8 mouse cellular contexts compared by ENCODE assay signal in the genomic region with DNA sequence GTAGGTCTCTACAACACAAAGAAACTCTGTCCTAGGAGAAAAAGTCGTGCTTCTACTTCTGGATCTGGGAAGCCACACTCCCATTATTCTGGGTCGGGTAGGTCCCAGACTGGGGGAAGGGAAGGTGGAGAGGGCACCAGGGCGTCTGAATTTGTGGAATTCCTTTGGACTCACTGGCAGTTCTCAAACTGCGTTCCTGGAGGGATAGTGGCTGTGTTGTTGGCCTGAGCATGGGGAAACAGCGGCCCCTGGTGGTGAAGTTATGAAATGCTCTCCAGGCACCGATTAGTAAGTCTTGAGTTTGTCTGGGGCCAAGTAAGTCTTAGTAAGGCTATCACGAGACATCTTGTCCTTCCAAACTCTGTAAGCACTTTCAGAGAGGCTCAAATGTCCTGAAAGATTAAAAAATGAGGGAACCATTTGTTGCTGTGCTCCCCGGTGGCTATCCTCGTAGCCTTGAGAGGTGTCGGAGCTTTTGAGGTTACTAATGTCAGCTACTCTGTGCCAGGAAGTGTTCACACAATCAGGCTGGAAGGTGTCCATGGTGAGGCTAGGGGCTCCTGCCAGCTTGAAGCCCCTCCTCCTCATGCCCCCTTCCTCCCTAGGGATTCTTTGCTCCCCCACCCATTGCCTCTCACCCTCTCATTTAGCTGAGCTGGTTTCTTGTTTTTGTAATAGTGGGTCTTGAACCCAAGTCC. TPM values are rescaled to one million over a fixed set of nuclear protein-coding genes. Genes with fewer than 3 reads are reported as not detected.
DNase-seq lines count a peak whose midpoint lies in the region; ATAC-seq and TF ChIP-seq lines count a peak whose summit lies in the region.

No protein-coding gene starts in this region.

- no peak for TF ChIP-seq POLR2A in kidney, adult 2 months (IDR thresholded peaks at IDR 0.05; ENCODE audit: low read depth, low read length)

- WGBS in embryonic facial prominence, embryonic 11.5 days: 13% methylated on average over 10 of the region's 10 CpGs
- 8% methylated on average over 10 of the region's 10 CpGs for WGBS in kidney, adult 2 months
- WGBS in limb, embryonic 12.5 days: 10% methylated on average over 10 of the region's 10 CpGs

- ATAC-seq in embryonic facial prominence, embryonic 11.5 days (replicated peaks; ENCODE audit: insufficient number of reproducible peaks, low FRiP score, low TSS enrichment, low read depth): peak; percentile 80
- peak; percentile 83; the same call in 1 of the 2 replicates for ATAC-seq in limb, embryonic 12.5 days (ENCODE audit: insufficient number of reproducible peaks, insufficient read depth, low FRiP score, low TSS enrichment, low read depth)

- no peaks in the 10 kb centered on the region for H3K27me3 ChIP-seq in embryonic facial prominence, embryonic 11.5 days (ENCODE audit: control insufficient read depth, insufficient read depth, low read length)
- no peaks in the 10 kb centered on the region for H3K27me3 ChIP-seq in kidney, adult 2 months (replicated peaks; ENCODE audit: control insufficient read depth, insufficient read depth, low read length)
- H3K27me3 ChIP-seq in limb, embryonic 12.5 days: no peaks in the 10 kb centered on the region

- H3K27ac ChIP-seq in embryonic facial prominence, embryonic 11.5 days (replicated peaks; ENCODE audit: low read depth, low read length): no peak overlapping the region
- no peak overlapping the region for H3K27ac ChIP-seq in kidney, adult 2 months (ENCODE audit: insufficient read depth, low read depth, low read length)
- H3K27ac ChIP-seq in limb, embryonic 12.5 days: no peak overlapping the region

- H3K9me3 ChIP-seq in embryonic facial prominence, embryonic 11.5 days (replicated peaks; ENCODE audit: control insufficient read depth, low read length): no peaks in the 10 kb centered on the region
- H3K9me3 ChIP-seq in limb, embryonic 12.5 days: no peaks in the 10 kb centered on the region; the same call in 1 of the 2 replicates

- H3K4me3 ChIP-seq in embryonic facial prominence, embryonic 11.5 days (ENCODE audit: low read depth, low read length): no peak overlapping the region
- no peak overlapping the region for H3K4me3 ChIP-seq in kidney, adult 2 months (ENCODE audit: insufficient read depth, low read depth, low read length)
- no peak overlapping the region for H3K4me3 ChIP-seq in limb, embryonic 12.5 days (replicated peaks)

- no peak overlapping the region for H3K9ac ChIP-seq in embryonic facial prominence, embryonic 11.5 days (replicated peaks; ENCODE audit: low read length)
- no peak overlapping the region for H3K9ac ChIP-seq in limb, embryonic 12.5 days (replicated peaks)

- no peaks in the 10 kb centered on the region for H3K36me3 ChIP-seq in embryonic facial prominence, embryonic 11.5 days (replicated peaks; ENCODE audit: control insufficient read depth, insufficient read depth, low read depth, low read length)
- H3K36me3 ChIP-seq in kidney, adult 2 months (ENCODE audit: control insufficient read depth, insufficient read depth, low read length): no peaks in the 10 kb centered on the region
- no peaks in the 10 kb centered on the region for H3K36me3 ChIP-seq in limb, embryonic 12.5 days

- H3K4me1 ChIP-seq in embryonic facial prominence, embryonic 11.5 days (ENCODE audit: control insufficient read depth, insufficient read depth, low read length): peaks cover under 1% of the 10 kb centered on the region; the same call in 1 of the 2 replicates
- peaks cover 11% of the 10 kb centered on the region for H3K4me1 ChIP-seq in kidney, adult 2 months (ENCODE audit: control insufficient read depth, insufficient read depth, low read length)
- H3K4me1 ChIP-seq in limb, embryonic 12.5 days (replicated peaks): peaks cover 17% of the 10 kb centered on the region

- peak; percentile 90 for TF ChIP-seq CTCF in kidney, adult 2 months (conservative IDR thresholded peaks at IDR 0.05; ENCODE audit: insufficient read depth, insufficient read length, low read depth, low read length)

- DNase-seq in 416B (ENCODE audit: low read depth): peak; percentile 69
- DNase-seq in adrenal gland, postnatal 25 days: peak; percentile 91
- DNase-seq in embryonic facial prominence, embryonic 11.5 days (ENCODE audit: low spot score): peak; percentile 94
- peak; percentile 98 for DNase-seq in heart, adult 11 months
- DNase-seq in kidney, adult 2 months: peak; percentile 94
- DNase-seq in monocyte, adult 2 months (ENCODE audit: low read depth in 1 of 2, low spot score in 2 of 2): peak; percentile 16 to 59
- DNase-seq in spleen, postnatal 10 days (ENCODE audit: low spot score in 2 of 2): peak; percentile 68 to 85

- H3K4me2 ChIP-seq in embryonic facial prominence, embryonic 11.5 days (ENCODE audit: low read depth, low read length): no peak overlapping the region
- H3K4me2 ChIP-seq in limb, embryonic 12.5 days: no peak overlapping the region

RNA-seq across cellular contexts. Expression of a gene that starts 50.2 kb away (rescaled TPM):
- total RNA-seq in adrenal gland, postnatal 25 days (2021): 55.2 and 57.1 TPM in 2 replicates
- 31.0 and 50.8 TPM in 2 replicates for polyA plus RNA-seq in embryonic facial prominence, embryonic 11.5 days (2014; fragmentation: Nextera tagmentation; extraction: Ambion mirVana)
- 41.2 and 42.7 TPM in 2 replicates for polyA plus RNA-seq in kidney, adult 2 months (2012; rRNA removed)
- polyA plus RNA-seq in limb, embryonic 12.5 days (2016; fragmentation: Nextera tagmentation; extraction: Ambion mirVana): 23.6 and 26.3 TPM in 2 replicates

Comparison
In these comparisons a context has a peak if more than half of its experiments do, and no peak if none do; other contexts are left out.
1. DNase-seq: peak in every context shown above with its lines; median percentile 98 in heart, adult 11 months; 94 in embryonic facial prominence, embryonic 11.5 days; 94 in kidney, adult 2 months; 91 in adrenal gland, postnatal 25 days; 76 in spleen, postnatal 10 days; 69 in 416B; 38 in monocyte, adult 2 months.